Comparison of ENCODE assay signal across 27 mouse cellular contexts in the genomic region with DNA sequence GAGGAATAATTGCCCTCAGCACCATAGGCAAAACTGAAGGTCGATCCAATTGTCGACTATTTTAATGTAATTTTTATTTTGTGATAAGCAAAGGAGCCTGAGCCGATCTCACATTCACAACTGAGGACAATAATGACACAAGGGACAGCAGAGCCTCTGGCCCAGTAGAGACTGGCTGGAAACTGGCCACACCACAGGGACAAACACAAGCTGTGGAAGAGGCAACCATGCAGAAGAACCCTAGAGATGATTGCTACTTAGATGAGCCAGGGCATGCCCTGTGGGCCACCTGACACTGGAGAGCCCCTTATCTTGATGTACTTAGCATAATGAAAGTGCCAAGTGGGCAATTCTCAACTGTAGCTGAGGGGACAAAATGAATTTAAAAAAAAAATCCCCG.
DNase-seq lines count a peak whose midpoint lies in the region; ATAC-seq and TF ChIP-seq lines count a peak whose summit lies in the region.
"Had no signal": no experiment of that assay in that cellular context is flagged by ENCODE, and none has a peak within 500 bp of the region (broad histone marks: within the 10 kb centered on the region; RNA-seq: fewer than 3 reads in every experiment).

No protein-coding gene starts in this region.

- peak; percentile 79 to 85 for DNase-seq in cerebellum, postnatal 10 days
- DNase-seq in cerebellum, adult 9-10 months, result no peak
- DNase-seq in cerebellum, postnatal 36 days, result peak; percentile 6 to 12
- DNase-seq in cerebellum, adult 8-10 months, result no peak
- peak; percentile 58 for DNase-seq in midbrain, postnatal 0 days (ENCODE audit: low spot score)
- DNase-seq in midbrain, embryonic 14.5 days, result no peak
- DNase-seq in adrenal gland, postnatal 36 days, result no peak
- DNase-seq in liver, result no peak
- DNase-seq: adrenal gland, adult 2 months; adrenal gland, postnatal 14 days; cerebellum, adult 18-20 months; embryo, embryonic 11 days; gastrocnemius, postnatal 25 days; heart, adult 18-20 months; heart, postnatal 10 days; heart, postnatal 36 days had no signal

- H3K9me3 ChIP-seq in midbrain, postnatal 0 days (ENCODE audit: low read length), result no peaks in the 10 kb centered on the region
- no peaks in the 10 kb centered on the region for H3K9me3 ChIP-seq in midbrain, embryonic 14.5 days (ENCODE audit: control insufficient read depth, low read length)
- H3K9me3 ChIP-seq: embryonic facial prominence, embryonic 10.5 days; embryonic facial prominence, embryonic 13.5 days; forebrain, embryonic 12.5 days; forebrain, embryonic 15.5 days; G1E; heart, embryonic 12.5 days; heart, embryonic 15.5 days; hindbrain, embryonic 10.5 days; hindbrain, embryonic 13.5 days had no signal

- TF ChIP-seq CTCF in midbrain, postnatal 0 days (IDR thresholded peaks at IDR 0.05), result no peak

- H3K36me3 ChIP-seq in midbrain, postnatal 0 days (ENCODE audit: insufficient read depth, low read length), result no peaks in the 10 kb centered on the region
- no peaks in the 10 kb centered on the region for H3K36me3 ChIP-seq in midbrain, embryonic 14.5 days (ENCODE audit: control insufficient read depth, insufficient read depth, low read length)
- H3K36me3 ChIP-seq: embryonic facial prominence, embryonic 10.5 days; embryonic facial prominence, embryonic 13.5 days; forebrain, embryonic 12.5 days; forebrain, embryonic 15.5 days; G1E; heart, embryonic 12.5 days; heart, embryonic 15.5 days; hindbrain, embryonic 10.5 days; hindbrain, embryonic 13.5 days had no signal

- WGBS in midbrain, postnatal 0 days, result 84% methylated on average over 4 of the region's 4 CpGs
- WGBS in midbrain, embryonic 14.5 days, result 86% methylated on average over 4 of the region's 4 CpGs

- no peaks in the 10 kb centered on the region for H3K4me1 ChIP-seq in midbrain, postnatal 0 days (ENCODE audit: insufficient read depth, low read length)
- H3K4me1 ChIP-seq in midbrain, embryonic 14.5 days (ENCODE audit: control insufficient read depth, insufficient read depth, low read length), result no peaks in the 10 kb centered on the region
- H3K4me1 ChIP-seq: embryonic facial prominence, embryonic 13.5 days; forebrain, embryonic 12.5 days; forebrain, embryonic 15.5 days; heart, embryonic 12.5 days; heart, embryonic 15.5 days; hindbrain, embryonic 10.5 days; hindbrain, embryonic 13.5 days had no signal

- H3K27ac ChIP-seq in midbrain, postnatal 0 days (ENCODE audit: low read depth, low read length), result no peak overlapping the region
- H3K27ac ChIP-seq in midbrain, embryonic 14.5 days (replicated peaks; ENCODE audit: low read depth, low read length), result no peak overlapping the region
- H3K27ac ChIP-seq: embryonic facial prominence, embryonic 10.5 days; embryonic facial prominence, embryonic 13.5 days; forebrain, embryonic 12.5 days; forebrain, embryonic 15.5 days; heart, embryonic 15.5 days; hindbrain, embryonic 10.5 days; hindbrain, embryonic 13.5 days had no signal

- no peak for ATAC-seq in midbrain, postnatal 0 days (ENCODE audit: low FRiP score)
- ATAC-seq in midbrain, embryonic 14.5 days (ENCODE audit: low FRiP score, low TSS enrichment), result no peak
- ATAC-seq: forebrain, embryonic 15.5 days; intestine, postnatal 0 days had no signal

- H3K27me3 ChIP-seq in midbrain, postnatal 0 days (ENCODE audit: insufficient read depth, low read length), result no peaks in the 10 kb centered on the region
- H3K27me3 ChIP-seq in midbrain, embryonic 14.5 days (ENCODE audit: control insufficient read depth, insufficient read depth, low read length), result no peaks in the 10 kb centered on the region
- H3K27me3 ChIP-seq: embryonic facial prominence, embryonic 13.5 days; forebrain, embryonic 12.5 days; forebrain, embryonic 15.5 days; heart, embryonic 12.5 days; heart, embryonic 15.5 days; hindbrain, embryonic 13.5 days had no signal

- H3K9ac ChIP-seq in midbrain, postnatal 0 days (replicated peaks; ENCODE audit: low read length, poor library complexity, severe bottlenecking), result no peak overlapping the region
- H3K9ac ChIP-seq in midbrain, embryonic 14.5 days (replicated peaks; ENCODE audit: low read length), result no peak overlapping the region
- H3K9ac ChIP-seq: embryonic facial prominence, embryonic 13.5 days; forebrain, embryonic 12.5 days; forebrain, embryonic 15.5 days; heart, embryonic 12.5 days; heart, embryonic 15.5 days; hindbrain, embryonic 13.5 days had no signal

- no peak overlapping the region for H3K4me2 ChIP-seq in midbrain, postnatal 0 days (ENCODE audit: low read depth, low read length, poor library complexity, severe bottlenecking)
- no peak overlapping the region for H3K4me2 ChIP-seq in midbrain, embryonic 14.5 days (ENCODE audit: low read length)
- H3K4me2 ChIP-seq: embryonic facial prominence, embryonic 13.5 days; forebrain, embryonic 12.5 days; forebrain, embryonic 15.5 days; heart, embryonic 12.5 days; heart, embryonic 15.5 days; hindbrain, embryonic 13.5 days had no signal

- no peak overlapping the region for H3K4me3 ChIP-seq in midbrain, postnatal 0 days (ENCODE audit: low read depth, low read length)
- no peak overlapping the region for H3K4me3 ChIP-seq in midbrain, embryonic 14.5 days (replicated peaks; ENCODE audit: low read depth, low read length)
- H3K4me3 ChIP-seq: embryonic facial prominence, embryonic 10.5 days; embryonic facial prominence, embryonic 13.5 days; erythroblast, embryonic 14.5 days; forebrain, embryonic 12.5 days; forebrain, embryonic 15.5 days; heart, embryonic 12.5 days; heart, embryonic 15.5 days; hindbrain, embryonic 10.5 days; hindbrain, embryonic 13.5 days had no signal

Comparison
In these comparisons a context has a peak if more than half of its experiments do, and no peak if none do; other contexts are left out.
1. DNase-seq: peak in cerebellum, postnatal 10 days (2 of 2), cerebellum, postnatal 36 days (2 of 2) and midbrain, postnatal 0 days (single experiment); none in cerebellum, adult 9-10 months (single experiment), cerebellum, adult 8-10 months (single experiment), midbrain, embryonic 14.5 days (single experiment), adrenal gland, postnatal 36 days (0 of 2) and liver (single experiment).